Mouse (Mus musculus) granulocyte monocyte progenitor cell, adult 5-6 weeks (primary cell): ENCODE measurements around the gene Tcf12. TPM values are rescaled to one million over a fixed set of nuclear protein-coding genes. Genes with fewer than 3 reads are reported as not detected.
A peak's percentile ranks its signal among the peaks of the same experiment; 100 is the strongest.

Experiments
- ATAC-seq: replicated peaks from 2 replicates; pipeline ENCODE4 v1.8.0; 2016; ENCODE audit warnings: mild to moderate bottlenecking, moderate TSS enrichment, inconsistent platforms; ENCODE audit not compliant: poor library complexity, severe bottlenecking
- total RNA-seq, 2 experiments: library from RNA; stranded (forward) in 1 of 2; stranded (reverse) in 1 of 2; fragments of 200-712, 200-1000 nt in 1 of 2; fragments of >200 nt in 1 of 2; fragmentation: Nextera tagmentation in 1 of 2; gene quantifications; 2 replicates each; pipeline ENCODE4 v1.2.3; 2014 to 2017

The Tcf12 gene
- total RNA-seq, 2 experiments from 2014 or later: 38.5 to 79.8 TPM

- no peak for ATAC-seq
Observed at GRCm38 (mm10) chr9:71930431-71931357, 181.0 kb downstream of the Tcf12 start.

- ATAC-seq: no peak
Observed at GRCm38 (mm10) chr9:71916662-71916953, 195.1 kb downstream of the Tcf12 start.

- ATAC-seq: no peak
Observed at GRCm38 (mm10) chr9:71915871-71916661, 195.6 kb downstream of the Tcf12 start.

GRCm38 (mm10) chr9:71906522-71906921 is 205.1 kb downstream of the Tcf12 start:
- no peak for ATAC-seq

GRCm38 (mm10) chr9:71898852-71899251 is 212.8 kb downstream of the Tcf12 start:
- no peak for ATAC-seq

GRCm38 (mm10) chr9:71897399-71897798 is 214.3 kb downstream of the Tcf12 start:
- no peak for ATAC-seq

- peak; percentile 92 for ATAC-seq
Observed at GRCm38 (mm10) chr9:71895931-71896724, 215.5 kb downstream of the Tcf12 start.

- no peak for ATAC-seq
Observed at GRCm38 (mm10) chr9:71895291-71895690, 216.4 kb downstream of the Tcf12 start.

- no peak for ATAC-seq
Observed at GRCm38 (mm10) chr9:71894943-71895286, 216.8 kb downstream of the Tcf12 start.

- ATAC-seq: no peak
Observed at GRCm38 (mm10) chr9:71894246-71894942, 217.3 kb downstream of the Tcf12 start.

GRCm38 (mm10) chr9:71888450-71888849 is 223.2 kb downstream of the Tcf12 start:
- ATAC-seq: no peak

GRCm38 (mm10) chr9:71880629-71881028 is 231.0 kb downstream of the Tcf12 start:
- no peak for ATAC-seq

GRCm38 (mm10) chr9:71879972-71880371 is 231.7 kb downstream of the Tcf12 start:
- ATAC-seq: no peak

- no peak for ATAC-seq
Observed at GRCm38 (mm10) chr9:71879415-71879814, 232.3 kb downstream of the Tcf12 start.

- ATAC-seq: no peak
Observed at GRCm38 (mm10) chr9:71877867-71878266, 233.8 kb downstream of the Tcf12 start.

GRCm38 (mm10) chr9:71874761-71875160 is 236.9 kb downstream of the Tcf12 start:
- ATAC-seq: no peak

GRCm38 (mm10) chr9:71874035-71874572 is 237.6 kb downstream of the Tcf12 start:
- no peak for ATAC-seq

GRCm38 (mm10) chr9:71863338-71863737 is 248.3 kb downstream of the Tcf12 start:
- no peak for ATAC-seq

GRCm38 (mm10) chr9:71861629-71862028 is 250.0 kb downstream of the Tcf12 start:
- no peak for ATAC-seq

- ATAC-seq: no peak
Observed at GRCm38 (mm10) chr9:71857926-71858325, 253.7 kb downstream of the Tcf12 start.
